Mouse (Mus musculus): ENCODE data around the gene Tsga10ip.
"Not testable (repeated sequence)": the region's sequence is repeated elsewhere in the genome, so short reads cannot be mapped to it uniquely, and the experiment has no call there.

The Tsga10ip gene

GRCm38 (mm10) chr19:5423561-5423960 lies 21.2 kb upstream of the Tsga10ip start:
- no peak for DNase-seq (ENCODE audit: low spot score)

- DNase-seq (ENCODE audit: low spot score) = no peak
Measured at GRCm38 (mm10) chr19:5422895-5423443, 20.6 kb upstream of the Tsga10ip start.

- no peak for DNase-seq (ENCODE audit: low spot score)
Measured at GRCm38 (mm10) chr19:5422267-5422666, 19.9 kb upstream of the Tsga10ip start.

- DNase-seq (ENCODE audit: low spot score) = no peak
Measured at GRCm38 (mm10) chr19:5421784-5422183, 19.5 kb upstream of the Tsga10ip start.

GRCm38 (mm10) chr19:5420579-5420978 lies 18.3 kb upstream of the Tsga10ip start:
- no peak for DNase-seq (ENCODE audit: low spot score)

GRCm38 (mm10) chr19:5419630-5420029 lies 17.3 kb upstream of the Tsga10ip start:
- no peak for DNase-seq (ENCODE audit: low spot score)

- DNase-seq (ENCODE audit: low spot score) = no peak
Measured at GRCm38 (mm10) chr19:5418750-5419466, 16.6 kb upstream of the Tsga10ip start.

GRCm38 (mm10) chr19:5414534-5414957 lies 12.2 kb upstream of the Tsga10ip start:
- peak; percentile 70 for DNase-seq (ENCODE audit: low spot score)

GRCm38 (mm10) chr19:5413840-5414239 lies 11.5 kb upstream of the Tsga10ip start:
- DNase-seq (ENCODE audit: low spot score) = no peak

GRCm38 (mm10) chr19:5411961-5412360 lies 9.6 kb upstream of the Tsga10ip start:
- DNase-seq (ENCODE audit: low spot score) = no peak

- no peak for DNase-seq (ENCODE audit: low spot score)
Measured at GRCm38 (mm10) chr19:5410641-5411040, 8.3 kb upstream of the Tsga10ip start.

GRCm38 (mm10) chr19:5409068-5409467 lies 6.7 kb upstream of the Tsga10ip start:
- no peak for DNase-seq (ENCODE audit: low spot score)

GRCm38 (mm10) chr19:5408057-5409001 lies 6.0 kb upstream of the Tsga10ip start:
- no peak for DNase-seq (ENCODE audit: low spot score)

- DNase-seq (ENCODE audit: low spot score) = no peak
Measured at GRCm38 (mm10) chr19:5407133-5407532, 4.8 kb upstream of the Tsga10ip start.

GRCm38 (mm10) chr19:5406531-5407126 lies 4.3 kb upstream of the Tsga10ip start:
- peak; percentile 57 for DNase-seq (ENCODE audit: low spot score)

- DNase-seq (ENCODE audit: low spot score) = no peak
Measured at GRCm38 (mm10) chr19:5405924-5406323, 3.6 kb upstream of the Tsga10ip start.

GRCm38 (mm10) chr19:5401073-5401472 lies 1.3 kb downstream of the Tsga10ip start:
- DNase-seq (ENCODE audit: low spot score) = not testable (repeated sequence)

GRCm38 (mm10) chr19:5395371-5395770 lies 7.0 kb downstream of the Tsga10ip start:
- no peak for DNase-seq (ENCODE audit: low spot score)

GRCm38 (mm10) chr19:5394168-5394567 lies 8.2 kb downstream of the Tsga10ip start:
- no peak for DNase-seq (ENCODE audit: low spot score)

- no peak for DNase-seq (ENCODE audit: low spot score)
Measured at GRCm38 (mm10) chr19:5392892-5393291, 9.4 kb downstream of the Tsga10ip start.

GRCm38 (mm10) chr19:5390416-5390815 lies 11.9 kb downstream of the Tsga10ip start:
- no peak for DNase-seq (ENCODE audit: low spot score)

GRCm38 (mm10) chr19:5389647-5390046 lies 12.7 kb downstream of the Tsga10ip start:
- no peak for DNase-seq (ENCODE audit: low spot score)

Data from ovary, adult 18-20 months (tissue).